Mouse (Mus musculus): ENCODE measurements around the gene Trip6. TPM values are rescaled to one million over a fixed set of nuclear protein-coding genes. Genes with fewer than 3 reads are reported as not detected.
A peak's percentile ranks its signal among the peaks of the same experiment; 100 is the strongest.
"Not testable (repeated sequence)": the region's sequence is repeated elsewhere in the genome, so short reads cannot be mapped to it uniquely, and the experiment has no call there.

Trip6 gene
- total RNA-seq, 1 experiment from 2014 or later = 17.0 TPM

GRCm38 (mm10) chr5:137289591-137290365 is 24.4 kb downstream of the Trip6 start:
- ATAC-seq (replicated peaks in 1 of 2; ENCODE audit: insufficient read depth in 1 of 2, low FRiP score in 2 of 2, low TSS enrichment in 1 of 2, low read depth in 1 of 2, poor library complexity in 2 of 2, severe bottlenecking in 2 of 2) = no peak; a peak in 1 of 4 replicates

GRCm38 (mm10) chr5:137288999-137289470 is 25.2 kb downstream of the Trip6 start:
- peak; percentile 9 to 19; a peak in 1 of 4 replicates for ATAC-seq (replicated peaks in 1 of 2; ENCODE audit: insufficient read depth in 1 of 2, low FRiP score in 2 of 2, low TSS enrichment in 1 of 2, low read depth in 1 of 2, poor library complexity in 2 of 2, severe bottlenecking in 2 of 2)

- ATAC-seq (replicated peaks in 1 of 2; ENCODE audit: insufficient read depth in 1 of 2, low FRiP score in 2 of 2, low TSS enrichment in 1 of 2, low read depth in 1 of 2, poor library complexity in 2 of 2, severe bottlenecking in 2 of 2) = no peak
Observed at GRCm38 (mm10) chr5:137287953-137288743, 26.1 kb downstream of the Trip6 start.

- no peak for ATAC-seq (replicated peaks in 1 of 2; ENCODE audit: insufficient read depth in 1 of 2, low FRiP score in 2 of 2, low TSS enrichment in 1 of 2, low read depth in 1 of 2, poor library complexity in 2 of 2, severe bottlenecking in 2 of 2)
Observed at GRCm38 (mm10) chr5:137287032-137287952, 26.9 kb downstream of the Trip6 start, which contains the start of gene Ache. Gene Ache (plus strand): TSS chr5:137287519.

- peak; percentile 67 for ATAC-seq (replicated peaks in 1 of 2; ENCODE audit: insufficient read depth in 1 of 2, low FRiP score in 2 of 2, low TSS enrichment in 1 of 2, low read depth in 1 of 2, poor library complexity in 2 of 2, severe bottlenecking in 2 of 2)
Observed at GRCm38 (mm10) chr5:137286655-137287031, 27.6 kb downstream of the Trip6 start.

GRCm38 (mm10) chr5:137285986-137286385 is 28.2 kb downstream of the Trip6 start:
- ATAC-seq (replicated peaks in 1 of 2; ENCODE audit: insufficient read depth in 1 of 2, low FRiP score in 2 of 2, low TSS enrichment in 1 of 2, low read depth in 1 of 2, poor library complexity in 2 of 2, severe bottlenecking in 2 of 2) = no peak

GRCm38 (mm10) chr5:137285045-137285444 is 29.2 kb downstream of the Trip6 start:
- no peak for ATAC-seq (replicated peaks in 1 of 2; ENCODE audit: insufficient read depth in 1 of 2, low FRiP score in 2 of 2, low TSS enrichment in 1 of 2, low read depth in 1 of 2, poor library complexity in 2 of 2, severe bottlenecking in 2 of 2)

GRCm38 (mm10) chr5:137284411-137284810 is 29.8 kb downstream of the Trip6 start:
- ATAC-seq (replicated peaks in 1 of 2; ENCODE audit: insufficient read depth in 1 of 2, low FRiP score in 2 of 2, low TSS enrichment in 1 of 2, low read depth in 1 of 2, poor library complexity in 2 of 2, severe bottlenecking in 2 of 2) = not testable (repeated sequence)

GRCm38 (mm10) chr5:137277360-137278342 is 36.6 kb downstream of the Trip6 start:
- peak; percentile 59 to 72; a peak in 2 of 4 replicates for ATAC-seq (replicated peaks in 1 of 2; ENCODE audit: insufficient read depth in 1 of 2, low FRiP score in 2 of 2, low TSS enrichment in 1 of 2, low read depth in 1 of 2, poor library complexity in 2 of 2, severe bottlenecking in 2 of 2)

GRCm38 (mm10) chr5:137268131-137268910 is 45.9 kb downstream of the Trip6 start:
- ATAC-seq (replicated peaks in 1 of 2; ENCODE audit: insufficient read depth in 1 of 2, low FRiP score in 2 of 2, low TSS enrichment in 1 of 2, low read depth in 1 of 2, poor library complexity in 2 of 2, severe bottlenecking in 2 of 2) = peak; percentile 19 to 23; a peak in 2 of 4 replicates

GRCm38 (mm10) chr5:137264787-137265186 is 49.4 kb downstream of the Trip6 start:
- ATAC-seq (replicated peaks in 1 of 2; ENCODE audit: insufficient read depth in 1 of 2, low FRiP score in 2 of 2, low TSS enrichment in 1 of 2, low read depth in 1 of 2, poor library complexity in 2 of 2, severe bottlenecking in 2 of 2) = no peak

- ATAC-seq (replicated peaks in 1 of 2; ENCODE audit: insufficient read depth in 1 of 2, low FRiP score in 2 of 2, low TSS enrichment in 1 of 2, low read depth in 1 of 2, poor library complexity in 2 of 2, severe bottlenecking in 2 of 2) = peak; percentile 58 to 83
Observed at GRCm38 (mm10) chr5:137263897-137264720, 50.1 kb downstream of the Trip6 start.
